Mouse (Mus musculus) left cerebral cortex, postnatal 4 days (tissue): ENCODE data around the gene Ccnq. TPM values are rescaled to one million over a fixed set of nuclear protein-coding genes. Genes with fewer than 3 reads are reported as not detected.

Source experiments
- DNase-seq: peaks from one replicate; pipeline ENCODE4 v3.0.0-alpha.2; 2022
- intact Hi-C: fragments of 180-260 bp; cut with DNase I; formaldehyde crosslinking; loops from one replicate; pipeline ENCODE4 v1.15.1; 2025
- microRNA-seq: library from miRNA; unstranded; fragments of <30 nt; microRNA quantifications from one replicate; pipeline ENCODE4 v1.2.0, GENCODE M21; 2022
- total RNA-seq, 2 experiments: library from RNA; stranded (reverse); gene quantifications; 2 replicates each; pipeline ENCODE4 v1.2.3; 2021

Ccnq gene
- total RNA-seq, 2 experiments from 2014 or later: 16.8 to 17.5 TPM

DNA sequence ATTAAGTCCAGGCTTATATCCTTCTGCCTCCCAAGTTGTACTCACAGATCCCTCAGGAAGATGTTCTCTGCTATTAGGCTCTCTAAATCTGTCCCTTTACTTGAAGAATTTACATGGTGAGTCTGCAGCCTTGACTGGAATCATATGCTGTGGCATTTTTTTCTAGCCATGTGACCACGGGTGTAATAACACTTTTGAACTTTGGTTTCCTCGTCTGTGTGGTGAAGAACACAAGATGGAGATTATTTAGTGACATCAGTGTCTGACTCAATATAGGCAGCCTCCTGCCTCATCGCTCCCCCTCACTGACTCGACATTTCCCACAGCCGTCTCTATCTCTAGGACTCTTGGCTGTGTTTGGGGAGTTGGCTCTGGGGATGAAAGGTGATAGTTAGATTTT lies 48.4 kb downstream of the Ccnq start:
- intact Hi-C loops: no loop called here
- no peak for DNase-seq

DNA sequence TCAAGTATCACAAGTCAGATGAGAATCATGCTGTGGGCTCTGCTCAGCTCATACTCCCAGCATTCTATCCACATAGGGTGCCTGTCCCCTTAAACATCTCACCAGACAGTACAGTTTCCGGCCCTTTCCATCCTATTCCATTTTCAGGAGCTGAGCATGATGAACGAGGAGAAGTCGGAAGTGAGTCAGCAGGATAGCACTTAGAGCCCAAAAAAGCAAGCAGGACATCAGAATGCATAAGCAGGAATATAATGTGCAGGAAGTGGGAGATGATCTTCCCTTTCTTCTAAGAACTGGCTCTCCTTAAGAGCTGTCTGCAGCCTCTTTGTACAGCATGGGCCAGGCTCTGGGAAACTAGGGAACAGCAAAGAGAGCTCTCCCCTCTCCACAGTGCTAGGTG lies 49.2 kb downstream of the Ccnq start:
- no peak for DNase-seq
- intact Hi-C loops: no loop called here

Small RNA genes within 50 kb of the gene (microRNA-seq; reads per million reads assigned to microRNA genes)
- not detected for gene Gm23840

Other genes with a start within 250 kb of the Ccnq start
- under 1 TPM; 0.26 to 0.30 TPM for gene Sebox, start 248.3 kb downstream of the Ccnq start, total RNA-seq
- gene Tmem199, start 239.6 kb downstream of the Ccnq start, total RNA-seq: 10 to 100 TPM; 35.6 to 35.7 TPM
- gene Poldip2, start 239.5 kb downstream of the Ccnq start, total RNA-seq: 100 to 1,000 TPM; 113 to 118 TPM
- gene Tnfaip1, start 215.4 kb downstream of the Ccnq start, total RNA-seq: 10 to 100 TPM; 54.5 to 59.7 TPM
- gene Ift20, start 215.4 kb downstream of the Ccnq start, total RNA-seq: 10 to 100 TPM; 54.6 to 59.7 TPM
- 10 to 100 TPM; 26.5 to 31.1 TPM for gene Tmem97, start 201.0 kb downstream of the Ccnq start, total RNA-seq
- gene Nlk, start 54.4 kb downstream of the Ccnq start, total RNA-seq: 10 to 100 TPM; 49.3 to 52.0 TPM
- gene Lyrm9, start 74.9 kb upstream of the Ccnq start, total RNA-seq: 10 to 100 TPM; 28.0 to 36.5 TPM
- gene Nos2, start 169.1 kb upstream of the Ccnq start, total RNA-seq: 1 to 10 TPM; 1.6 to 1.7 TPM
- gene Lgals9, start 233.2 kb upstream of the Ccnq start, total RNA-seq: 1 to 10 TPM; 4.1 to 5.2 TPM